Mouse (Mus musculus): Measurements from ENCODE around the gene Lrrc8c. TPM values are rescaled to one million over a fixed set of nuclear protein-coding genes. Genes with fewer than 3 reads are reported as not detected.

Gene Lrrc8c
- polyA plus RNA-seq, 1 experiment from 2014 or later, result 15.5 TPM

- Histone ChIP-seq H3K4me2 (no peak overlapping the region), H3K9ac (no peak overlapping the region), H3K27me3 (peaks cover 20% of the 10 kb centered on the region), H3K9me3 (replicated peaks) (no peaks in the 10 kb centered on the region; the same call in 1 of the 2 replicates), H3K4me1 (replicated peaks) (peaks cover 4% of the 10 kb centered on the region; the same call in 1 of the 2 replicates), H3K27ac (replicated peaks) (no peak overlapping the region), H3K4me3 (replicated peaks) (no peak overlapping the region), H3K36me3 (replicated peaks) (no peaks in the 10 kb centered on the region)
- ATAC-seq (ENCODE audit: insufficient read depth), result no peak
- 72% methylated on average over 3 of the region's 3 CpGs for WGBS (ENCODE audit: insufficient replicate concordance)
Measured at GRCm38 (mm10) chr5:105501136-105501535, 18.1 kb upstream of the Lrrc8c start.

GRCm38 (mm10) chr5:105508813-105509212, 10.4 kb upstream of the Lrrc8c start:
- Histone ChIP-seq H3K36me3 (replicated peaks) (no peaks in the 10 kb centered on the region), H3K4me3 (replicated peaks) (no peak overlapping the region), H3K9ac (no peak overlapping the region), H3K9me3 (replicated peaks) (no peaks in the 10 kb centered on the region), H3K4me2 (no peak overlapping the region), H3K27ac (replicated peaks) (no peak overlapping the region), H3K27me3 (no peaks in the 10 kb centered on the region), H3K4me1 (replicated peaks) (no peaks in the 10 kb centered on the region)
- no peak for ATAC-seq (ENCODE audit: insufficient read depth)
- WGBS (ENCODE audit: insufficient replicate concordance), result 75% methylated on average over 6 of the region's 6 CpGs

- 52% methylated on average over 4 of the region's 4 CpGs for WGBS (ENCODE audit: insufficient replicate concordance)
- H3K4me2 ChIP-seq, result no peak overlapping the region
- no peaks in the 10 kb centered on the region for H3K36me3 ChIP-seq (replicated peaks)
- peaks cover 6% of the 10 kb centered on the region for H3K27me3 ChIP-seq
- ATAC-seq (ENCODE audit: insufficient read depth), result no peak
- H3K4me3 ChIP-seq (replicated peaks), result no peak overlapping the region
- no peaks in the 10 kb centered on the region for H3K4me1 ChIP-seq (replicated peaks)
- no peaks in the 10 kb centered on the region for H3K9me3 ChIP-seq (replicated peaks)
- H3K9ac ChIP-seq, result no peak overlapping the region
- no peak overlapping the region for H3K27ac ChIP-seq (replicated peaks)
Measured at GRCm38 (mm10) chr5:105512297-105512696, 6.9 kb upstream of the Lrrc8c start.

- Histone ChIP-seq H3K27me3 (peaks cover 10% of the 10 kb centered on the region), H3K4me3 (replicated peaks) (no peak overlapping the region), H3K9ac (no peak overlapping the region), H3K9me3 (replicated peaks) (no peaks in the 10 kb centered on the region), H3K4me1 (replicated peaks) (peaks cover 25% of the 10 kb centered on the region), H3K36me3 (replicated peaks) (no peaks in the 10 kb centered on the region), H3K4me2 (no peak overlapping the region), H3K27ac (replicated peaks) (no peak overlapping the region)
- ATAC-seq (ENCODE audit: insufficient read depth), result no peak
- WGBS (ENCODE audit: insufficient replicate concordance), result 46% methylated on average over 6 of the region's 6 CpGs
Measured at GRCm38 (mm10) chr5:105515532-105515931, 3.7 kb upstream of the Lrrc8c start.

GRCm38 (mm10) chr5:105516290-105516689, 2.9 kb upstream of the Lrrc8c start:
- 60% methylated on average over 3 of the region's 3 CpGs for WGBS (ENCODE audit: insufficient replicate concordance)

GRCm38 (mm10) chr5:105517992-105518625, 1.1 kb upstream of the Lrrc8c start:
- Histone ChIP-seq H3K36me3 (replicated peaks) (0 out of 2 replicates have a peak, but pooled peaks cover 3% of the 10 kb centered on the region), H3K4me1 (replicated peaks) (peaks cover 49% of the 10 kb centered on the region), H3K4me2 (peak overlapping the region; percentile 98), H3K4me3 (replicated peaks) (peak overlapping the region; percentile 87), H3K9me3 (replicated peaks) (no peaks in the 10 kb centered on the region), H3K27me3 (peaks cover 10% of the 10 kb centered on the region), H3K27ac (replicated peaks) (peak overlapping the region; percentile 87), H3K9ac (peak overlapping the region; percentile 93)
- whole genome bisulfite sequencing (ENCODE audit: insufficient replicate concordance), result 6% methylated on average over 7 of the region's 7 CpGs
- no peak for ATAC-seq (ENCODE audit: insufficient read depth)

More at GRCm38 (mm10) chr5:105516290-105516689, 2.9 kb upstream of the Lrrc8c start:
- Histone ChIP-seq H3K36me3 (replicated peaks) (no peaks in the 10 kb centered on the region), H3K9me3 (replicated peaks) (no peaks in the 10 kb centered on the region), H3K4me2 (no peak overlapping the region), H3K9ac (no peak overlapping the region), H3K27me3 (peaks cover 10% of the 10 kb centered on the region), H3K4me1 (replicated peaks) (peaks cover 32% of the 10 kb centered on the region), H3K4me3 (replicated peaks) (no peak overlapping the region), H3K27ac (replicated peaks) (no peak overlapping the region)
- no peak for ATAC-seq (ENCODE audit: insufficient read depth)

- H3K36me3 ChIP-seq (replicated peaks), result 0 out of 2 replicates have a peak, but pooled peaks cover 3% of the 10 kb centered on the region
- H3K4me1 ChIP-seq (replicated peaks), result peaks cover 55% of the 10 kb centered on the region
- H3K4me2 ChIP-seq, result peak overlapping the region; percentile 98
- H3K4me3 ChIP-seq (replicated peaks), result peak overlapping the region; percentile 87
- under 1% methylated on average over 16 of the region's 16 CpGs for WGBS (ENCODE audit: insufficient replicate concordance)
- peak; percentile 36 for ATAC-seq (ENCODE audit: insufficient read depth)
- H3K27ac ChIP-seq (replicated peaks), result peak overlapping the region; percentile 87
- peaks cover 10% of the 10 kb centered on the region for H3K27me3 ChIP-seq
- no peaks in the 10 kb centered on the region for H3K9me3 ChIP-seq (replicated peaks)
- peak overlapping the region; percentile 93 for H3K9ac ChIP-seq
Measured at GRCm38 (mm10) chr5:105518626-105519095, 527 bp upstream of the Lrrc8c start.

- Histone ChIP-seq H3K27ac (replicated peaks) (peak overlapping the region; percentile 87), H3K4me3 (replicated peaks) (peak overlapping the region; percentile 87), H3K27me3 (peaks cover 10% of the 10 kb centered on the region), H3K4me2 (peak overlapping the region; percentile 98), H3K4me1 (replicated peaks) (peaks cover 68% of the 10 kb centered on the region), H3K36me3 (replicated peaks) (peaks cover 9% of the 10 kb centered on the region; the same call in 1 of the 2 replicates), H3K9ac (peak overlapping the region; percentile 93), H3K9me3 (replicated peaks) (no peaks in the 10 kb centered on the region)
- 12% methylated on average over 5 of the region's 5 CpGs for WGBS (ENCODE audit: insufficient replicate concordance)
- ATAC-seq (ENCODE audit: insufficient read depth), result no peak
Measured at GRCm38 (mm10) chr5:105519976-105520300, 750 bp downstream of the Lrrc8c start.

GRCm38 (mm10) chr5:105520442-105520965, 1.3 kb downstream of the Lrrc8c start:
- Histone ChIP-seq H3K27me3 (peaks cover 10% of the 10 kb centered on the region), H3K9ac (peak overlapping the region; percentile 93), H3K9me3 (replicated peaks) (no peaks in the 10 kb centered on the region), H3K4me1 (replicated peaks) (peaks cover 73% of the 10 kb centered on the region), H3K36me3 (replicated peaks) (peaks cover 9% of the 10 kb centered on the region; the same call in 1 of the 2 replicates), H3K4me2 (peak overlapping the region; percentile 98), H3K27ac (replicated peaks) (peak overlapping the region; percentile 87), H3K4me3 (replicated peaks) (peak overlapping the region; percentile 87)
- ATAC-seq (ENCODE audit: insufficient read depth), result no peak
- 26% methylated on average over 9 of the region's 9 CpGs for WGBS (ENCODE audit: insufficient replicate concordance)

GRCm38 (mm10) chr5:105523452-105523851, 4.3 kb downstream of the Lrrc8c start:
- Histone ChIP-seq H3K27ac (replicated peaks) (peak overlapping the region; percentile 87), H3K4me2 (peak overlapping the region; percentile 60), H3K4me1 (replicated peaks) (peaks cover 95% of the 10 kb centered on the region), H3K36me3 (replicated peaks) (peaks cover 15% of the 10 kb centered on the region), H3K27me3 (no peaks in the 10 kb centered on the region), H3K4me3 (replicated peaks) (peak overlapping the region; percentile 26), H3K9ac (peak overlapping the region; percentile 28), H3K9me3 (replicated peaks) (no peaks in the 10 kb centered on the region)
- peak; percentile 46 for ATAC-seq (ENCODE audit: insufficient read depth)
- 16% methylated on average over 3 of the region's 3 CpGs for WGBS (ENCODE audit: insufficient replicate concordance)

GRCm38 (mm10) chr5:105525004-105525403, 5.8 kb downstream of the Lrrc8c start:
- WGBS (ENCODE audit: insufficient replicate concordance), result 64% methylated on average over 12 of the region's 12 CpGs
- no peak overlapping the region for H3K9ac ChIP-seq
- no peaks in the 10 kb centered on the region for H3K9me3 ChIP-seq (replicated peaks)
- H3K4me1 ChIP-seq (replicated peaks), result peaks cover 90% of the 10 kb centered on the region
- H3K27me3 ChIP-seq, result no peaks in the 10 kb centered on the region
- H3K4me2 ChIP-seq, result peak overlapping the region; percentile 60
- H3K4me3 ChIP-seq (replicated peaks), result no peak overlapping the region
- peaks cover 15% of the 10 kb centered on the region for H3K36me3 ChIP-seq (replicated peaks)
- peak overlapping the region; percentile 87 for H3K27ac ChIP-seq (replicated peaks)
- no peak for ATAC-seq (ENCODE audit: insufficient read depth)

All from liver, embryonic 15.5 days (tissue).